Mouse (Mus musculus) CH12.LX (cell line): ENCODE data around the gene Zfp420. TPM values are rescaled to one million over a fixed set of nuclear protein-coding genes. Genes with fewer than 3 reads are reported as not detected.

Source experiments
- DNase-seq: peaks from one replicate; pipeline ENCODE4 v3.0.0-alpha.2; 2013; ENCODE audit errors: extremely low read depth
- H3K27ac ChIP-seq: 2 replicates; pipeline ENCODE4 v1.5.1; 2012; ENCODE audit warnings: low read depth, mild to moderate bottlenecking, control low read depth, moderate library complexity; ENCODE audit not compliant: insufficient read depth
- H3K27me3 ChIP-seq: replicated peaks from 2 replicates; pipeline ENCODE3; 2012; ENCODE audit warnings: inconsistent platforms
- H3K36me3 ChIP-seq, 2 experiments: replicated peaks in 1 of 2; 2 replicates each; pipeline versions ENCODE3 to v1.6.1; 2012; ENCODE audit warnings: inconsistent platforms in 1 of 2, low read length in 1 of 2, mild to moderate bottlenecking in 1 of 2, mixed read lengths in 1 of 2, moderate library complexity in 1 of 2; ENCODE audit not compliant: control insufficient read depth in 1 of 2, insufficient read depth in 1 of 2
- H3K4me1 ChIP-seq, 2 experiments: 2 replicates each; pipeline ENCODE4 v1.6.1; 2012; ENCODE audit warnings: inconsistent platforms in 1 of 2, moderate library complexity in 1 of 2; ENCODE audit not compliant: insufficient read depth in 2 of 2, control insufficient read depth in 1 of 2
- H3K4me2 ChIP-seq: 2 replicates; pipeline ENCODE4 v1.6.1; 2012; ENCODE audit warnings: low read depth, mild to moderate bottlenecking, control low read depth; ENCODE audit not compliant: poor library complexity, insufficient read depth, severe bottlenecking
- H3K4me3 ChIP-seq, 3 experiments: fragments of 150-350 bp in 1 of 3; sonication (generic) in 1 of 3; replicated peaks in 1 of 3; 2 replicates each; pipeline versions ENCODE3 to v1.5.1; 2011 to 2012; ENCODE audit warnings: low read depth in 2 of 3, low read length in 2 of 3, mild to moderate bottlenecking in 2 of 3, moderate library complexity in 2 of 3, control low read depth in 1 of 3, improper control_type of control experiment in 1 of 3, inconsistent platforms in 1 of 3, mixed read lengths in 1 of 3; ENCODE audit not compliant: poor library complexity in 1 of 3
- H3K79me2 ChIP-seq: replicated peaks from 2 replicates; pipeline ENCODE4 v1.6.1; 2012; ENCODE audit warnings: mild to moderate bottlenecking, moderate library complexity; ENCODE audit not compliant: control insufficient read depth, poor library complexity, insufficient read depth, severe bottlenecking; ENCODE audit errors: extremely low read depth
- H3K9ac ChIP-seq: 2 replicates; pipeline ENCODE4 v1.6.1; 2012; ENCODE audit warnings: low read depth, mild to moderate bottlenecking, control low read depth, moderate library complexity; ENCODE audit not compliant: insufficient read depth
- H3K9me3 ChIP-seq: replicated peaks from 2 replicates; pipeline ENCODE3; 2012; ENCODE audit warnings: low read length, inconsistent platforms, mixed read lengths
- BHLHE40 ChIP-seq: IDR thresholded peaks from 2 replicates; pipeline ENCODE4 v1.6.1; 2011; ENCODE audit warnings: mild to moderate bottlenecking, low read depth, low read length, improper control_type of control experiment
- CTCF ChIP-seq, 2 experiments: IDR thresholded peaks in 1 of 2; conservative IDR thresholded peaks in 1 of 2; 2 replicates each; pipeline ENCODE4 v1.5.1; 2011 to 2012; ENCODE audit warnings: low read depth in 2 of 2, low read length in 2 of 2, improper control_type of control experiment in 1 of 2, inconsistent platforms in 1 of 2, mild to moderate bottlenecking in 1 of 2, moderate library complexity in 1 of 2
- E2F4 ChIP-seq: IDR thresholded peaks from 2 replicates; pipeline ENCODE4 v1.6.1; 2011; ENCODE audit warnings: low read depth, low read length, improper control_type of control experiment; ENCODE audit not compliant: insufficient replicate concordance
- ELF1 ChIP-seq: IDR thresholded peaks from 2 replicates; pipeline ENCODE4 v1.6.1; 2014; ENCODE audit warnings: low read depth, mild to moderate bottlenecking, inconsistent platforms, low read length, improper control_type of control experiment
- EP300 ChIP-seq: IDR thresholded peaks from 2 replicates; pipeline ENCODE4 v1.6.1; 2011; ENCODE audit warnings: low read length, improper control_type of control experiment
- GABPA ChIP-seq: IDR thresholded peaks from 2 replicates; pipeline ENCODE4 v1.6.1; 2012; ENCODE audit warnings: low read depth, low read length, improper control_type of control experiment, inconsistent platforms; ENCODE audit not compliant: insufficient replicate concordance
- IRF4 ChIP-seq: IDR thresholded peaks from 2 replicates; pipeline ENCODE4 v1.6.1; 2014; ENCODE audit warnings: low read depth, mild to moderate bottlenecking, inconsistent platforms, low read length, improper control_type of control experiment
- JUN ChIP-seq: IDR thresholded peaks from 2 replicates; pipeline ENCODE4 v1.6.1; 2011; ENCODE audit warnings: low read depth, mild to moderate bottlenecking, low read length, improper control_type of control experiment, moderate library complexity; ENCODE audit not compliant: insufficient read depth
- MAZ ChIP-seq: IDR thresholded peaks from 2 replicates; pipeline ENCODE4 v1.6.1; 2012; ENCODE audit warnings: low read depth, mild to moderate bottlenecking, inconsistent platforms, low read length, improper control_type of control experiment, moderate library complexity
- MEF2A ChIP-seq: IDR thresholded peaks from 2 replicates; pipeline ENCODE4 v1.6.1; 2014; ENCODE audit warnings: low read depth, mild to moderate bottlenecking, inconsistent platforms, low read length, improper control_type of control experiment, borderline replicate concordance
- MXI1 ChIP-seq: IDR thresholded peaks from 2 replicates; pipeline ENCODE4 v1.6.1; 2011; ENCODE audit warnings: mild to moderate bottlenecking, low read depth, low read length, improper control_type of control experiment
- MYC ChIP-seq: IDR thresholded peaks from 2 replicates; pipeline ENCODE4 v1.6.1; 2011; ENCODE audit warnings: low read depth, mild to moderate bottlenecking, improper control_type of control experiment, low read length
- NRF1 ChIP-seq: IDR thresholded peaks from 2 replicates; pipeline ENCODE4 v1.6.1; 2014; ENCODE audit warnings: low read depth, mild to moderate bottlenecking, inconsistent platforms, low read length, improper control_type of control experiment, moderate library complexity
- POLR2A ChIP-seq: IDR thresholded peaks from 2 replicates; pipeline ENCODE4 v1.6.1; 2011; ENCODE audit warnings: low read depth, mild to moderate bottlenecking, improper control_type of control experiment, low read length
- RAD21 ChIP-seq: IDR thresholded peaks from 2 replicates; pipeline ENCODE4 v1.6.1; 2011; ENCODE audit warnings: low read depth, mild to moderate bottlenecking, low read length, improper control_type of control experiment, moderate library complexity
- RCOR1 ChIP-seq: conservative IDR thresholded peaks from 2 replicates; pipeline ENCODE4 v1.6.1; 2012; ENCODE audit warnings: low read depth, mild to moderate bottlenecking, inconsistent platforms, low read length, improper control_type of control experiment
- SIN3A ChIP-seq: IDR thresholded peaks from 2 replicates; pipeline ENCODE4 v1.6.1; 2012; ENCODE audit warnings: low read length, improper control_type of control experiment, inconsistent platforms
- SMC3 ChIP-seq: IDR thresholded peaks from 2 replicates; pipeline ENCODE4 v1.6.1; 2011; ENCODE audit warnings: low read depth, low read length, improper control_type of control experiment
- TCF12 ChIP-seq: IDR thresholded peaks from 2 replicates; pipeline ENCODE4 v1.6.1; 2014; ENCODE audit warnings: low read depth, mild to moderate bottlenecking, inconsistent platforms, low read length, improper control_type of control experiment
- UBTF ChIP-seq: IDR thresholded peaks from 2 replicates; pipeline ENCODE4 v1.6.1; 2012; ENCODE audit warnings: low read depth, mild to moderate bottlenecking, inconsistent platforms, low read length, improper control_type of control experiment, moderate library complexity
- ZC3H11A ChIP-seq: IDR thresholded peaks from 2 replicates; pipeline ENCODE4 v1.6.1; 2012; ENCODE audit warnings: low read depth, mild to moderate bottlenecking, inconsistent platforms, low read length, improper control_type of control experiment
- ZKSCAN1 ChIP-seq: IDR thresholded peaks from 2 replicates; pipeline ENCODE4 v1.6.1; 2012; ENCODE audit warnings: low read depth, inconsistent platforms, low read length, improper control_type of control experiment, borderline replicate concordance
- ZMIZ1 ChIP-seq: IDR thresholded peaks from 2 replicates; pipeline ENCODE4 v1.6.1; 2012; ENCODE audit warnings: low read depth, mild to moderate bottlenecking, inconsistent platforms, low read length, improper control_type of control experiment
- ZNF384 ChIP-seq: IDR thresholded peaks from 2 replicates; pipeline ENCODE4 v1.6.1; 2012; ENCODE audit warnings: low read depth, low read length, improper control_type of control experiment, inconsistent platforms
- dilution Hi-C: fragments of 300-500 bp; cut with MboI; formaldehyde crosslinking; loops from 2 replicates; pipeline ENCODE4 v1.14.3; 2020; ENCODE audit warnings: low sequenced_read_pairs; ENCODE audit not compliant: extremely low pct_unique_long_range_greater_than_20kb, extremely low pct_ligation_motif_present
- in situ Hi-C: fragments of 300-500 bp; cut with MboI; formaldehyde crosslinking; loops from 3 replicates; pipeline ENCODE4 v1.14.3; 2019; ENCODE audit warnings: low sequenced_read_pairs, low pct_ligation_motif_present, low pct_unique_long_range_greater_than_20kb, mixed read lengths
- polyA plus RNA-seq: library from polyadenylated mRNA; unstranded; fragments of >175 nt; gene quantifications from 2 replicates; pipeline ENCODE4 v1.2.1, GENCODE M21; 2012; ENCODE audit warnings: low read depth; ENCODE audit not compliant: insufficient read length
- total RNA-seq, 2 experiments: library from RNA; depleted of rRNA; stranded (reverse); fragments of 300-350 nt in 1 of 2; fragments of >200 nt in 1 of 2; gene quantifications; 2 replicates each; pipeline ENCODE4 v1.2.3; 2012 to 2014

The Zfp420 gene
- total and polyA plus RNA-seq, 3 experiments = 2.5 to 4.8 (median 3.3) TPM

- Histone ChIP-seq H3K36me3 (peaks cover 38 to 54% of the 10 kb centered on the region in 2 experiments), H3K79me2 (peaks cover 10% of the 10 kb centered on the region; the same call in 1 of the 2 replicates), H3K4me3 (no peak overlapping the region), H3K4me2 (no peak overlapping the region), H3K4me1 (peaks cover 6 to 22% of the 10 kb centered on the region in 2 experiments), H3K9me3 (peaks cover 4% of the 10 kb centered on the region), H3K27ac (no peak overlapping the region), H3K27me3 (no peaks in the 10 kb centered on the region), H3K9ac (no peak overlapping the region)
- dilution Hi-C loops = no loop called here
- no peak for DNase-seq
- in situ Hi-C loops = no loop called here
- TF ChIP-seq EP300 (no peak), ELF1 (no peak), MXI1 (no peak), ZKSCAN1 (no peak), NRF1 (no peak), MEF2A (no peak), SIN3A (no peak), RAD21 (no peak), E2F4 (no peak), UBTF (no peak), MAZ (no peak), SMC3 (no peak), JUN (no peak), MYC (no peak), POLR2A (no peak), TCF12 (no peak), RCOR1 (no peak), ZMIZ1 (no peak), GABPA (no peak)
Measured at GRCm38 (mm10) chr7:29912172-29912571, 52.4 kb downstream of the Zfp420 start.

GRCm38 (mm10) chr7:29917371-29918061, 57.7 kb downstream of the Zfp420 start:
- no peak for TF ChIP-seq GABPA
- TF ChIP-seq CTCF (conservative IDR thresholded peaks at IDR 0.05 in 1 of 2, IDR thresholded peaks at IDR 0.05 in 1 of 2; ENCODE audit: low read depth in 2 of 2, low read length in 2 of 2) = no peak
- TF ChIP-seq IRF4 = no peak
- no peak for TF ChIP-seq MYC
- no peak for TF ChIP-seq ZC3H11A
- no peak for TF ChIP-seq BHLHE40
- no peak for TF ChIP-seq ZNF384
- TF ChIP-seq, all 38 proteins: peak for 0
- dilution Hi-C loops (no loop called here), in situ Hi-C loops (no loop called here)
- no peak for DNase-seq
- H3K27me3 ChIP-seq = no peaks in the 10 kb centered on the region
- H3K9ac ChIP-seq = no peak overlapping the region
- H3K4me2 ChIP-seq = no peak overlapping the region
- H3K4me1 ChIP-seq = peaks cover 0 to 18% of the 10 kb centered on the region in 2 experiments; a peak in 2 of 4 replicates
- H3K27ac ChIP-seq = no peak overlapping the region
- peaks cover 24 to 62% of the 10 kb centered on the region in 2 experiments for H3K36me3 ChIP-seq
- H3K9me3 ChIP-seq = peaks cover 6% of the 10 kb centered on the region
- H3K79me2 ChIP-seq = no peaks in the 10 kb centered on the region
- H3K4me3 ChIP-seq = no peak overlapping the region
